Mouse (Mus musculus) forebrain, embryonic 16.5 days (tissue): Measurements from ENCODE around the gene Pus7. TPM values are rescaled to one million over a fixed set of nuclear protein-coding genes. Genes with fewer than 3 reads are reported as not detected.
A peak's percentile ranks its signal among the peaks of the same experiment; 100 is the strongest.

Experiments
- ATAC-seq: fragments of 200-750 bp; cut with Nextera tagmentation; 2 replicates; pipeline ENCODE4 v1.8.0; 2017; ENCODE audit warnings: mild to moderate bottlenecking, moderate library complexity
- H3K27ac ChIP-seq: fragments of 300-500 bp; sonication (generic); 2 replicates; pipeline ENCODE4 v1.5.1; 2014; ENCODE audit warnings: low read length, control low read depth
- H3K27me3 ChIP-seq: fragments of 300-500 bp; sonication (generic); replicated peaks from 2 replicates; pipeline ENCODE4 v1.6.1; 2014; ENCODE audit warnings: low read length; ENCODE audit not compliant: control insufficient read depth, insufficient read depth
- H3K36me3 ChIP-seq: fragments of 300-500 bp; sonication (generic); 2 replicates; pipeline ENCODE4 v1.6.1; 2014; ENCODE audit not compliant: control insufficient read depth, insufficient read depth
- H3K4me1 ChIP-seq: fragments of 300-500 bp; sonication (generic); replicated peaks from 2 replicates; pipeline ENCODE4 v1.6.1; 2014; ENCODE audit warnings: low read length; ENCODE audit not compliant: control insufficient read depth, insufficient read depth
- H3K4me2 ChIP-seq: fragments of 300-500 bp; sonication (generic); 2 replicates; pipeline ENCODE4 v1.6.1; 2014; ENCODE audit warnings: mild to moderate bottlenecking, low read length, control low read depth
- H3K4me3 ChIP-seq: fragments of 300-500 bp; sonication (generic); replicated peaks from 2 replicates; pipeline ENCODE4 v1.5.1; 2014; ENCODE audit warnings: mild to moderate bottlenecking, low read length, control low read depth
- H3K9ac ChIP-seq: fragments of 300-500 bp; sonication (generic); replicated peaks from 2 replicates; pipeline ENCODE4 v1.6.1; 2014; ENCODE audit warnings: low read depth, low read length, control low read depth
- H3K9me3 ChIP-seq: fragments of 300-500 bp; sonication (generic); 2 replicates; pipeline ENCODE4 v1.6.1; 2016; ENCODE audit warnings: low read length; ENCODE audit not compliant: control insufficient read depth
- WGBS: fragments of 180-500 bp; shearing (Covaris S2); extraction: QIAGEN DNeasy Blood & Tissue Kit; methylation state at CpG from one replicate; pipeline ENCODE4 v1.1.7; 2014; 5-methylcytosine and 5-hydroxymethylcytosine counted together
- polyA plus RNA-seq: library from polyadenylated mRNA; unstranded; fragments of >200 nt; fragmentation: Nextera tagmentation; extraction: Ambion mirVana; gene quantifications from 2 replicates; pipeline ENCODE4 v1.2.1, GENCODE M21; 2015

The Pus7 gene
- 22.0 and 22.2 TPM in 2 replicates for polyA plus RNA-seq

DNA sequence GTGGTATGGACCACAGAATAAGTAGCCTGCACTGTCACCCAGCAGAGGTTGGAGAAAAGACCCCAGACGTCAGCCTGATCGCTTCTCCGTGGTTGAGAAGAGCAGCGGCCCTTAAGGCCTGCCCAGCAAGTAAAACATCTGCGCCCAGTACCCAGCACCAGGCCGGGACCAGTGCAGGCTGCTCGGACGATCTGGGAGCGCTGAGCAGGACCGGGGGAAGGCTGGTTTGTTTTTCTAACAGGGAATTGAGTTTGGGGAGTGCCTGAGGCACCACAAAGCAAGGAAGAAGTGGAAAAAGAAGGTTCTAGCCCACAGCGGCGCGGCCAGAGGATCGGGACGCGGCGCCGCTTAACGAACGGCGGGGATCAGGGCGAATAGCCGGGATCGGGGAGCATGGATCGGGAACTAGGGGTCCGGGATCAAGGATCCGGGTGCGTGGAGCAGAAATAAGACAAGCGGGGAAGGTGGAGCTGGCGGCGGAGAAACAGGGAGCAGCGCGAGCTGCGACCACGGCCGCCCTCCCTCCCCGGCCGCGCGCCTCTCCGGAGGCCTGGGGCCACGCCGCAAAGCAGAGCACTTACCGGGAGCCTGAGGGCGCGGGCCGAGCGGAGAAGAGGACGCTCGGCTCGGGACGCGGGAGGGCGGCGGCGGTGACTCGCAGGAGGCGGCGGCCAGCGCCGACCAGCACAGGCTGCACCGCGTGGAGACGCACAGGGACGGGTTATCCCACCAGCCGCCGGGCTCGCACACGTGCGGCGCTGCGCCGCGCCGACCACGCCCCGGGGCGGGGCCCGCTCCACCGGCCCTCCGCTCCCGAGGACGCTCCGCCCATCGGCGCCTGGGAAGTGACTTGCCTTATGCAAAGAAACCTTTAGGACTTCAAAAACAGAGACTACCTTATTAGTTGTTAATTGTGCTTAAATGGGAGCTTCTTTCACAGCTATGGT, at the start of gene Pus7:
Pus7 (minus strand) TSS at position 781 of the 947 bp plus-strand sequence.
- Histone ChIP-seq H3K4me2 (peak within 1 kb of the TSS; percentile 80), H3K9ac (peak within 1 kb of the TSS; percentile 80), H3K27ac (no peak within 1 kb of the TSS), H3K27me3 (no peaks in the 10 kb centered on the region), H3K36me3 (no peaks in the 10 kb centered on the region), H3K4me1 (peaks cover 11% of the 10 kb centered on the region), H3K4me3 (peak within 1 kb of the TSS; percentile 88), H3K9me3 (no peaks in the 10 kb centered on the region)
- under 1% methylated on average over 72 of the region's 86 CpGs for WGBS
- peak; percentile 95 for ATAC-seq

DNA sequence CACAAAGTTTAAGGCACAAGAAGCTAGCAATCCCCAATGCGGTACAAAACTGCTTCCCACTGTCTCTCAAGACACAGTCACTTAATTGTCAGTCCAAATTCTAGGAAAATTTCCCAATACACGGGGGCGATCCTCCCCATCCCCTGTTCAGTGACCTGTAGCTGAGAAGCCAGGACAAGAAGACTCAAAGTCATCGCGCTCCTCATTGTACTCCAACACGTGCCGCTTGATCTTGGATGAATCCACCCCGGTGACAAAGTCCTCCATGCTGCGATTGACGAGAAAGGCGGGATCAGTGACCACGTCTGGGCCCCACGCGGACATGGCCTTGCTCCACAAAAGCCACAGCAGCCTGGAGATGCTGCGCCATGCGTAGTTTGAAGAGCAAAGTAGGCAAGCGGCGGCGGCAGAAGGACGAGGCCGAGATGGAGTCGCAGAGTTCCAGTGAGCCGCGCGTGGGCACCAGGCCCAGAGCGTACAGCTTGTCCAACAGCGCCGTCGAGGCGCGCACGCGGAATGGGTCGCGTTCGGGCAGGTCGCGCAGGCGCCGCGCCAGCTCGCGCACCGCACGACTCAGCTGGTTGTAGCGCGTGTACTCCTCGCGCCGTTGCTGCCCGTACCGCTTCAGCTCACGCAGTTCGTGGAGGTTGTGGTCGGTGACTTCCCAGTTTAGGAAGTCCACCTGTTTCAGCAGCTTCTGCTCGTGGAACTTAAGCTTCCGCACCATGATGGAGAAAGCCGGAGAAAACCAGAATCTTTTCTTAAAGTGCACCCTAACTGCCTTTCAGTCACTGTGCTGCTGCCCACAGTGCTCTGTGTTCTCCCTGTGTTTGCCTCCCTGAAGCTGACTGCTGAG, 47.6 kb upstream of the Pus7 start:
- H3K9me3 ChIP-seq, result no peaks in the 10 kb centered on the region
- H3K27me3 ChIP-seq, result peaks cover 2% of the 10 kb centered on the region; the same call in 1 of the 2 replicates
- H3K4me2 ChIP-seq, result peak overlapping the region; percentile 45
- 37% methylated on average over 58 of the region's 58 CpGs for WGBS
- ATAC-seq, result no peak
- no peak overlapping the region for H3K27ac ChIP-seq
- no peak overlapping the region for H3K9ac ChIP-seq
- no peaks in the 10 kb centered on the region for H3K36me3 ChIP-seq
- no peaks in the 10 kb centered on the region for H3K4me1 ChIP-seq
- peak overlapping the region; percentile 18 for H3K4me3 ChIP-seq

DNA sequence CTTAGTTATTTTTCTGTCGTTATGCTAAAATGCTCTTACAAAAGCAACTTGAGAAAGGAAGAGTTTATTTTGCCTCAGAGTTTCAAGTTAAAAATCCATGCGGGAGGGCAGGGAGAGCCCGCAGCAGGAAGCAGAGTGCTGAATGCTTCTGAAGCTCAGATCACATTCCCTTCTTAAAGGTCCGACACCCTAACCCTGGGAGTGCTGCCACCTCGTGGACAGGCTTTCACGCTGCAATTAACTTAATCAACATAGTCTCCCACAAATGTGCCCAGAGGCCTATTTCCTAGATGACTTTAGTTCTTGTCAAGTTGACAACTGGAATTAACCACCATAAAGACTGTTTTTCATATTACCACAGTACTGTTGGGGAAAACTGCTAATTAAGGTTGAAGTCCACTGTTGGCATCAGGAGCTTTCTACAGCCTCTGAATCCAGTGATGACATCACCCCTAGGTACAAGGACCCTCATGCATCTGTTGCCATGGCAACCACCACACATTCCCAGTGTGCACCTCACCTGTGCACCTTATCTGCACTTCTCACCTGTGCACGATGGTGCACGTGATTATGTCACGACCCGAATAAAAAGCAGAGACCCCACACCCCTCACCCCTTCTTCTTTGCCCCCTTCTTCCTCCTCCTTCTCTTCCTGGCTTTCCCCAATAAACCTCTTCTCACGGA, 43.0 kb upstream of the Pus7 start:
- 34% methylated on average over 11 of the region's 11 CpGs for WGBS
- no peak overlapping the region for H3K27ac ChIP-seq
- peaks cover 2% of the 10 kb centered on the region; the same call in 1 of the 2 replicates for H3K27me3 ChIP-seq
- no peaks in the 10 kb centered on the region for H3K4me1 ChIP-seq
- H3K9ac ChIP-seq, result no peak overlapping the region
- H3K36me3 ChIP-seq, result no peaks in the 10 kb centered on the region
- H3K4me3 ChIP-seq, result no peak overlapping the region
- 0 out of 2 replicates have a peak, but pooled peaks have one; percentile 50 for ATAC-seq
- H3K4me2 ChIP-seq, result no peak overlapping the region
- H3K9me3 ChIP-seq, result no peaks in the 10 kb centered on the region

DNA sequence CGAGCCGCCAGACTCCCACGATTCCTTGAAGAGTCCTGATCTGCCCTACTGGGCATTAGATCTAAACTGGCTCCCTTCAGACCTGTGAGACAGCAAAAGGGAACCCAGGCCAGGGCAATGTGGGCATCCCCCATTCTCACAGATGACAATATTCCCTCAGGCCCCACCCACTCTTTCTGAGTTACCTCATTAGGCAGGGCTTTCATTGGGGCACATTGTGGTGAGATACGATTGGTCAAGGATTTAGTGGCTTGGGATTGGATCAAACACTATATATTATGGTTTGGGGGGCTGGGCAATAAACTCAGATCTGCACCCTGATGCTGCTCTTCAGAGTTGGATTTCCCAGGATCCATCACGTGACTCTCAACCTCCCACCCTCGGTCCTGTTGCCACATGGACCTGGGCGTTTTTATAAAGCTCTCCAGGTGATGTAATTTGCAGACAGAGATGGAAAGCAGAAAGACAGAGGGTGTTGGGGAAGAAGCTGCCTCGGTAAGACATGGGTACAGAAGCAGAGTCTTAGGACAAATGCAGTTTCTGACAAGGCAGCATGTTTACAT, 40.7 kb upstream of the Pus7 start:
- Histone ChIP-seq H3K4me2 (no peak overlapping the region), H3K27me3 (peaks cover 2% of the 10 kb centered on the region; the same call in 1 of the 2 replicates), H3K4me3 (no peak overlapping the region), H3K9ac (no peak overlapping the region), H3K27ac (no peak overlapping the region), H3K36me3 (peaks cover 6% of the 10 kb centered on the region; the same call in 1 of the 2 replicates), H3K9me3 (no peaks in the 10 kb centered on the region), H3K4me1 (no peaks in the 10 kb centered on the region)
- no peak for ATAC-seq
- 81% methylated on average over 8 of the region's 8 CpGs for WGBS

DNA sequence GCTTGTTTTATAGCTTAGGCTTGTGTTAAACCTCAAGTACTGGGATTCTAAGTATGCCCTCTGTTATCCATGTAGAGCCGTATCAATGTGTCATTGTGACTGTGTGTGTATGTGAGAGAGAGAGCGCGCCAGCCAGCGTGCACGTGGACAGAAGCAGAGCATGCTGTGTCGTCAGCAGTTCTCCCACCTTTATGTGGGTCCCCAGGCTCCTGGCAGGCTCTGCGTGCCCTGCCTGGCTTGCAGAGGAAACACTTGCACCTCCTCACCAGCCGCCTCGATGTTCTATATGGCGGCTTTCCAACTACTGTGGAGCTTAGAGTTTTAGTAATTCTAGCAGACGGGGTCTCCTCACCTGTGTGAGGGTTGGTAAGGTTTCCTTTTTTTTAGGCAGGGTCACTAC, 38.8 kb upstream of the Pus7 start:
- H3K27ac ChIP-seq, result no peak overlapping the region
- no peak overlapping the region for H3K9ac ChIP-seq
- H3K27me3 ChIP-seq, result no peaks in the 10 kb centered on the region
- no peak overlapping the region for H3K4me2 ChIP-seq
- H3K36me3 ChIP-seq, result peaks cover 12% of the 10 kb centered on the region
- WGBS, result 74% methylated on average over 11 of the region's 11 CpGs
- no peaks in the 10 kb centered on the region for H3K9me3 ChIP-seq
- H3K4me3 ChIP-seq, result no peak overlapping the region
- no peaks in the 10 kb centered on the region for H3K4me1 ChIP-seq
- no peak for ATAC-seq

DNA sequence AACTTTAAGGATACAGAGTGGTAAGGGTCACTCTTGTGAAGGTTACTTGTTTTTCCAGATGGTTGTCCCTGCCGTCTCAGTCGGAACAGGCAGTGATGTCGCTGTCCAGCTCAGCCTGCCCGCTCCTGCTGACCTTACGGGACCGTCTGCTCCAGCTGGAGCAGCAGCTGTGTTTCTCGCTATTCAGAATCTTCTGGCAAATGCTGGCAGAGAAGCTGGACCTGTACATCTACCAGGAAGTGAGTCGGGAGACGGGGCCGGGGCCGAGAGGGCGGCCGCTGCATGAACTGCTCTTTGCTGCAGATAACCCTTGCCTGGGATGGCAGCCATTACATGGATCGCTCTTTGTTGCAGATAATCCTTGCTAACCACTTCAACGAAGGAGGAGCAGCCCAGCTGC, 33.2 kb upstream of the Pus7 start:
- Histone ChIP-seq H3K4me1 (no peaks in the 10 kb centered on the region), H3K4me2 (no peak overlapping the region), H3K36me3 (peaks cover 26% of the 10 kb centered on the region), H3K27ac (no peak overlapping the region), H3K9ac (no peak overlapping the region), H3K9me3 (no peaks in the 10 kb centered on the region), H3K4me3 (no peak overlapping the region), H3K27me3 (no peaks in the 10 kb centered on the region)
- WGBS, result 94% methylated on average over 15 of the region's 15 CpGs
- no peak for ATAC-seq

DNA sequence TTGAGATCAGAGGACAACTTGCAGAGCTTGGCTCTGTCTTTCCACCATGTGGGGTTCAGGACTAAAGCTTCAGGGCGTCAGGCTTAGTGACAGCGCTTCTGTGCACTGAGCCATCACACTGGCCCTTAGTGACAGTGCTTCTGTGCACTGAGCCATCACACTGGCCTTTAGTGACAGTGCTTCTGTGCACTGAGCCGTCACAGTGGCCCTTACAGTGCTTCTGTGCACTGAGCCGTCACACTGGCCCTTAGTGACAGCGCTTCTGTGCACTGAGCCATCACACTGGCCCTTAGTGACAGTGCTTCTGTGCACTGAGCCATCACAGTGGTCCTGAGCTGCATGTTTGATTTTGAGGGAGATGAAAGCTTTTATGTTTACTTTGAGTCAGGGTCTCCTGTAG, 31.3 kb upstream of the Pus7 start:
- peaks cover 29% of the 10 kb centered on the region for H3K36me3 ChIP-seq
- no peak overlapping the region for H3K4me3 ChIP-seq
- H3K4me1 ChIP-seq, result no peaks in the 10 kb centered on the region
- H3K27me3 ChIP-seq, result no peaks in the 10 kb centered on the region
- 61% methylated on average over 5 of the region's 5 CpGs for WGBS
- no peak overlapping the region for H3K27ac ChIP-seq
- H3K9me3 ChIP-seq, result no peaks in the 10 kb centered on the region
- no peak overlapping the region for H3K9ac ChIP-seq
- no peak for ATAC-seq
- H3K4me2 ChIP-seq, result no peak overlapping the region

DNA sequence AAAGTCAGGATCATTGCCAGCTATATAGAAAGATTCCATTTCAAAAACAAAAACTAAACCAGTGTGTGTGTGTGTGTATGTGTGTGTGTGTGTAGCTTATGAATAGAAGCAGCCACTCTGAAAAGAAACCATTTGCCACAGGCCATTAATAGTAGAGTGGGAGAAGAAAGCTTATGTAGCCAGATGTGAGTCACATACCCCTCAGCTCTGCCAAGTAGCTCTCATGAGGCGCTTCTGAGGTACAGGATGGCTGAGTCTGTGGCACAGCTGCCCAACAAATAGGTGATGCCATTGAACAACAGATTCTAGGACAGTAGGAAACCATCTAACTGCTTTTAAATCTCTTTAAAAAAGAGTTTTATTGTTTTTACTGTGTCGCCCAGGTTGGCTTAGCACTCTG, 9.2 kb upstream of the Pus7 start:
- no peaks in the 10 kb centered on the region for H3K27me3 ChIP-seq
- H3K4me2 ChIP-seq, result no peak overlapping the region
- H3K27ac ChIP-seq, result no peak overlapping the region
- WGBS, result 90% methylated on average over 2 of the region's 2 CpGs
- H3K4me1 ChIP-seq, result peaks cover 7% of the 10 kb centered on the region
- no peak overlapping the region for H3K9ac ChIP-seq
- ATAC-seq, result no peak
- H3K36me3 ChIP-seq, result peaks cover 3% of the 10 kb centered on the region; the same call in 1 of the 2 replicates
- no peak overlapping the region for H3K4me3 ChIP-seq
- no peaks in the 10 kb centered on the region for H3K9me3 ChIP-seq
